Mouse (Mus musculus) retina, embryonic 14.5 days (tissue): Measurements from ENCODE around the gene Ap5b1.
A peak's percentile ranks its signal among the peaks of the same experiment; 100 is the strongest.

Experiments
- DNase-seq: peaks from one replicate; pipeline ENCODE4 v3.0.0-alpha.2; 2015; ENCODE audit warnings: low spot score

Gene Ap5b1

DNA sequence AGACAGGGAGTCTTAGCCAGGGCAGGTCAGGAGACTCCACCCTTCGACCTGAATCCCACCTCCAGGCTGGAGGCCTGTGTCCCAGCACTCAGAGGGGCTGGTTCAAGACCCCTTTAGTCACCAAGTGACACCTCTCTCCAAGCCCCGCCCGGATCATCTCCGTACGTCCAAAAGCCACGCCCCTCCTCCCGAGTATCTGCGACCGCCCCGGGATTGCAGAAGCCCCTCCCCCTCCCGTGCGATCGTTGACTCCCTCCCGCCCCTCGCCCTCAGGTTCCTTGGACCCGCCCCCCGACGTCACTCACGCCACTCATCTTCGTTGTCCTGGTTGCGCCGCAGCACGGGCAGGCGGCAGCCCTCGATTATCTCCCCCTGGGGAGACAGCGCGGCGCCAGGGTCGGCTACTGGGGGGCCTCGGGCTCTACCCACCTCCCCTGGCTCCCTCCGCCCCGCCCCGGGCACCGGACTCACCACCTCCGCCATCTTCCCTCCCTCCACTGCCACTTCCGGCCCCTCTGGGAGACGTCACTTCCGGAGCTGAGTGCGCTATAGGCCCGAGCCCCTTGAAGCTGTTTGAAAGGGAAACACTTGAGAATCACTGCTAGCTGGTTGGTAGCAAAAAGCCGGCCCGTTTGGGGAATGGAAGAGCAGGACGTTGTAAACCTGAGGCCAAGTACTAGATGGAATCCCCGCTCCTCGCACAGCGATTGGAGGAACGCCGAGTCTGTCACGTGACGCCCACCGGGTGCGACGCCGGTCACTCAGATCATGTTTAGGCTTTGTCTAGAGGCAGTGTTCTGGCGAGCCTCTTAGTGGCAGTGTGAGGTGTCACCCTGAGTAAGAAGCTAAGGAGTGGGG lies 42.0 kb downstream of the Ap5b1 start, which contains the start of gene Kat5:
Gene Kat5 (minus strand): TSS at position 691 of the 858 bp plus-strand sequence.
- peak; percentile 91 for DNase-seq

GRCm38 (mm10) chr19:5611973-5612372 lies 44.1 kb downstream of the Ap5b1 start:
- DNase-seq, result peak; percentile 45

- no peak for DNase-seq
Observed at GRCm38 (mm10) chr19:5612762-5613411, 45.1 kb downstream of the Ap5b1 start.

- no peak for DNase-seq
Observed at GRCm38 (mm10) chr19:5614953-5615352, 47.1 kb downstream of the Ap5b1 start.

DNA sequence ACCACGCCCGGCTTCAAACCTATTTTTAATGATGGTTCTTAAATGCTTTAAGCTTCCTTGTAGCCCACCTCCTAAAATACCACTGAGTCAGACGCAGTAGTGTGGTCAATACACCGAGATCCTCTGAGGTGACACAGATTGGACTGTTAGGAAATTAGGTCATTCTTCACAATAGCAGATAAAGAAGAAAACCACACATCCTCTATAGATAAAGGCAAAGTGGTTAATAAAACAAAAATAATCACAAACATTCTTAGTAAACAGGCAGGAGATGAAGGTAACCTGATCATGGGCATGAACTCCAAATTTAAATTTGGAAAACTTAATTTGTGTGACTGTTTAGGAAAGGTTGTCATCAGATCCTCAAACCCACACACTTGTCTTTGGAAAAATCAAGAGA lies 52.2 kb downstream of the Ap5b1 start:
- DNase-seq, result no peak
